Mouse (Mus musculus) CD4-positive, CD25-positive, alpha-beta regulatory T cell, adult 4 months (primary cell): ENCODE results near the gene Hsph1. TPM values are rescaled to one million over a fixed set of nuclear protein-coding genes. Genes with fewer than 3 reads are reported as not detected.
A peak's percentile ranks its signal among the peaks of the same experiment; 100 is the strongest.

ENCODE experiments used
- ATAC-seq: one replicate; pipeline ENCODE4 v1.8.0; 2017
- polyA plus RNA-seq, 2 experiments: library from polyadenylated mRNA; unstranded; fragments of 100-300 nt; shearing (Covaris generic); gene quantifications; one replicate each; pipeline ENCODE4 v1.2.1; 2017

Hsph1 gene
- polyA plus RNA-seq, 2 experiments from 2014 or later = 20.7 to 35.2 TPM

GRCm38 (mm10) chr5:149587327-149587895 is 48.8 kb downstream of the Hsph1 start:
- peak; percentile 71 for ATAC-seq

DNA sequence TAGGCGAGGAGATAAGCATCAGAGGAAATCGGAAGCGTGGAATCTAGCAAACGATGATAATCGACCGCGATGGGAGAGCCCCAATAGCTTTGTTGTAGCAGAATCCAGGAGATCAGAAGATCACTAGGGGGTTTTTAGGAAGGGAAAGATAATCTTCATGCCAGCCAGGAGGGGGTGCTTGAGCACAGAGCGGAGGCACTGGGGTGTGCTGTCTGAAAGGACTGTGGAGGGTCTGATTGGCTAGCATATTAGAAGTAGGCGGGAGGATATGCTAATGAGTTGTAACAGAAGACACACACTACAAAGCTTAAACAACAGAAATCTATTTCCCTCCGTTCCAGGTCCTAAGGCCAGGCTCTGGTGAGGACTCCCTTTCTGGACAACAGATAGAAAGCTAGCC is 50.3 kb downstream of the Hsph1 start:
- peak; percentile 74 for ATAC-seq

- no peak for ATAC-seq
Observed at GRCm38 (mm10) chr5:149585231-149585630, 50.9 kb downstream of the Hsph1 start.

DNA sequence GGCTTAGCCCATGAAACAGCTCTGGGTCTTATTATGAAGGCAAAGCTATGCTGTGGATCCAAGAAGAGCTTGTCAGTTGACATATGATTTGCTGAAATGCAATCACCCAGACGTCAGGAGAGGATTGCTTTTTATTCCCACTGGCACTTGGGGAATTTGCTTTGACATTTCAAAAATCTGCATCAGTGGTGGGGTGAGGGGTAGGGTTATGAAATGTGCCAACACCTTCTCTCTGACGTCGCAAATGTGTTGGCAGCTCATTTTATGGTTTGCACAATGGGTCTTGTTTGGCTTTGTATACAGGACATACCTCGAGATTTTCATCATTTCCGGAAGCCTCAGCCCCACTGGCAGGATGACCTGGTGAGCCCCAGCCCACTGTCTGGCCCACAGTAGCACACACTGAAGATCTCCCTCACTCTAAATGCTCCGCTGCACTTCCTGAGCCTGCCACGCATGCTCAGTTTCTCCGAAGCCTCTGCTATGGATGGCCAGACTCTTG is 52.0 kb downstream of the Hsph1 start:
- no peak for ATAC-seq

GRCm38 (mm10) chr5:149583507-149583906 is 52.7 kb downstream of the Hsph1 start:
- ATAC-seq = no peak

- no peak for ATAC-seq
Observed at GRCm38 (mm10) chr5:149582642-149583262, 53.4 kb downstream of the Hsph1 start.

DNA sequence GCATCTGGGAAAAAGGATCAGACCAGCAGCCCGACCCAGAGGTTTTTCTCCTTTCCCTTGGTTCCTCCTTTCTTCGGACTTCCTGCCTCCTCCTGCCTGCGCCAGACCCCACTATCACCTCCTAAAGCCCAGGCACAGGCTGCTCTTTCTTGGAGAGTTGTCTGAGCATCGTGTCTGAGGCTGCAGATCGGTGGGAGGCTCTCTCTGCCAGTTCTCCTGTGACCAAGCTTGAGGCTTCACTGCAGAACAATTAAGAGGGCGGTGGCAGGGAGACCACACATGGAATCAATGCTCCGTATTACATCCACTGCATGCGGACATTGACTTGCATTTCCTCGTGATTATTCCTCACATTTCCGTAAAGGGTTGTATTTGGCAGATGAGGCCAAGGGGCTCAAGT is 58.7 kb downstream of the Hsph1 start:
- no peak for ATAC-seq

DNA sequence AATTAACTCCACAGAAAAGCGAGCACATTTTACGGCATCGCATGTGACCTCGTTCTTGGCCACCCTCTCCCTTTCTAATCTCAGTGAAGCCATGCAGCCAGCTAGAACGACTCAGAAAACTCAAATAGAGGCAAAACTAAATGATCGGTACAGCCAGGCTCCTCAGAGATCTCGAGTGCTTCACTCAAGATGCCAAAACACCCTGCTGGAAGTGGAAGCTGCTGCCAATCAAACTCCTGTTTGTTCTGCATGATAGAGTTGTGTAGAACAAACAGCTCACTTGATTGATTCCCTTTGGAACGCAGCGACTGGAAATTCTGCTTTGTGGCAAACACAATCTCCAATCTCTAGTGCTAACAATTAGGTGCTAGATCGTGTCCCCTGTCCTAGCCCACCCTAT is 59.2 kb downstream of the Hsph1 start:
- ATAC-seq = no peak

- ATAC-seq = no peak
Observed at GRCm38 (mm10) chr5:149568993-149569392, 67.2 kb downstream of the Hsph1 start.

- no peak for ATAC-seq
Observed at GRCm38 (mm10) chr5:149566957-149567356, 69.2 kb downstream of the Hsph1 start.

DNA sequence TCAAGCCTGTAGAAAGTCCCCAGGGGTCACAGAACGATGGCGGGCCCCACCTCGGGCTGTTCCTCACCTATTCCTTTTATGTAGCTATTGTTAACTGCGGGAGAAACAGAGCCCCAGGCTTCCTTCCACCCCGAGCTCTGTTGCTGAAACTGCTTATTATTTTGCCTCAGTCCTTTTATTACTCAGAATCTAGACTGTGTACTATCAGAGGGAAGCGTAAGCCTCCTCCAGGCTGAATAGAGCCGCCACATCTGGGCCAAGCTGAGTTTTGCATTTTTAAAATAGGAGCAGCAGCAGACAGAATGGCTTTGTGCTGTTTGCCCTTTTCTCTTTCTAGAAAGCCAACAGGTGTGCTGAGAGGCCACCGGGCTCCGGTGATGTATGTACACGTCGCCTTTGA is 70.2 kb downstream of the Hsph1 start:
- ATAC-seq = no peak

Other genes starting within 250 kb of the Hsph1 start
- 1 to 10 TPM; 2.4 to 2.7 TPM for gene Medag, start 224.6 kb downstream of the Hsph1 start, polyA plus RNA-seq
- gene Tex26, start 196.7 kb downstream of the Hsph1 start, polyA plus RNA-seq = not detected
- not detected for gene Wdr95, start 107.7 kb downstream of the Hsph1 start, polyA plus RNA-seq
- 1 to 10 TPM; 2.7 to 3.3 TPM for gene B3glct, start 41.9 kb upstream of the Hsph1 start, polyA plus RNA-seq